In genomic region chr2:137200101-137200500, GRCm38 (mm10) we compare ENCODE assay signal across 17 mouse cellular contexts.
"Had no signal": no experiment of that assay in that cellular context is flagged by ENCODE, and none has a peak within 500 bp of the region (broad histone marks: within the 10 kb centered on the region; RNA-seq: fewer than 3 reads in every experiment).

No protein-coding gene starts in this region.

- DNase-seq: midbrain, embryonic 14.5 days; retina, postnatal 1 day; right cerebral cortex, adult 18-20 months; right cerebral cortex, postnatal 25 days; right cerebral cortex, postnatal 4 days; spleen, adult 18-20 months; thymus, adult 18-20 months; thymus, postnatal 14 days; thymus, postnatal 36 days had no signal

- ATAC-seq: liver, embryonic 12.5 days; midbrain, embryonic 16.5 days had no signal

- H3K4me2 ChIP-seq: limb, embryonic 15.5 days; liver, embryonic 12.5 days; midbrain, embryonic 12.5 days; neural tube, embryonic 12.5 days had no signal

- H3K36me3 ChIP-seq: limb, embryonic 15.5 days; liver, embryonic 12.5 days; midbrain, embryonic 10.5 days; midbrain, embryonic 12.5 days; neural tube, embryonic 12.5 days had no signal

- H3K27ac ChIP-seq: limb, embryonic 15.5 days; liver, embryonic 12.5 days; liver, embryonic 14.5 days; macrophage; midbrain, embryonic 10.5 days; midbrain, embryonic 12.5 days; neural tube, embryonic 12.5 days had no signal

- H3K9me3 ChIP-seq: limb, embryonic 15.5 days; liver, embryonic 12.5 days; midbrain, embryonic 10.5 days; midbrain, embryonic 12.5 days; neural tube, embryonic 12.5 days had no signal

- H3K9ac ChIP-seq: limb, embryonic 15.5 days; liver, embryonic 12.5 days; liver, embryonic 14.5 days; midbrain, embryonic 12.5 days; neural tube, embryonic 12.5 days had no signal

- H3K27me3 ChIP-seq: limb, embryonic 15.5 days; liver, embryonic 12.5 days; midbrain, embryonic 12.5 days; neural tube, embryonic 12.5 days had no signal

- H3K4me3 ChIP-seq: limb, embryonic 15.5 days; liver, embryonic 12.5 days; midbrain, embryonic 10.5 days; midbrain, embryonic 12.5 days; neural tube, embryonic 12.5 days had no signal

- H3K4me1 ChIP-seq: liver, embryonic 12.5 days; midbrain, embryonic 10.5 days; midbrain, embryonic 12.5 days; neural tube, embryonic 12.5 days had no signal
